Mouse (Mus musculus): ENCODE results near the gene Macrod1. TPM values are rescaled to one million over a fixed set of nuclear protein-coding genes. Genes with fewer than 3 reads are reported as not detected.

The Macrod1 gene
- polyA plus RNA-seq, 1 experiment: 44.3 TPM

DNA sequence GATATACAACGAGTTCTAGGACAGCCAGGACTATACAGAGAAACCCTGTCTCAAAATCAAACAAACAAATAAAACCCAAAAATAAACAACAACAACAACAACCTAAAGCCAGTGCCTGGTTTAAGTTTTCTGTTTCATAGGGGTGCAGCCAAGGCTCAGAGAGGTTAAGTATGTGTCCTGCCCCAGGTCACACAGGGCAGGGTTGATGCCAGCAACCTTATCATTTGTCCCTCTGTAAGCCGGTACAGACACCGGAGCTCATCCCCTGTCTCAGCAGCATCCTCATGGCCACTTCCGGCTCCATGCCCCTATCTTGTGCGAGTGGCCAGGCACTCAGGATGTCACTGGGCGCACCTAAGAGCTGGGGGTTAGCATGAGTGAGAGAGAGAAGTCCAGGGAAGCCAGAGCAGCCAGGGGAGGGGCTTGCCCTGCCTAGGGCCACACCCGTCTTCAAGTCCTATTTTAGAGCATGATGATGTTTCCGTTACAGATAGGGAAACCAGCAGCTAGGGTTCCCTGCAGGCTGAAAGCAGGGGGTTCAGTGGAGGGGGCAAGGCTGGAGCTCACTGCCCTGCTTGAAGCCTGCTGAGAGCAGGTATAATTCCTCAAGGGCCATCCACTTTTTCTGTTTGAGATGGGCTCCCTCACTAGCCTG, 61.2 kb downstream of the Macrod1 start:
- no peak for TF ChIP-seq POLR2A (IDR thresholded peaks at IDR 0.05; ENCODE audit: borderline replicate concordance, extremely low read depth, low read depth, low read length)
- no peak for TF ChIP-seq CTCF (IDR thresholded peaks at IDR 0.05; ENCODE audit: insufficient read depth, low read length)
- peaks cover 10% of the 10 kb centered on the region; the same call in 1 of the 2 replicates for H3K4me1 ChIP-seq (ENCODE audit: control insufficient read depth, insufficient read depth, low read length)
- WGBS: 53% methylated on average over 8 of the region's 8 CpGs
- DNase-seq: no peak
- no peak overlapping the region for H3K4me3 ChIP-seq (replicated peaks; ENCODE audit: extremely low read depth, low read depth, low read length)

DNA sequence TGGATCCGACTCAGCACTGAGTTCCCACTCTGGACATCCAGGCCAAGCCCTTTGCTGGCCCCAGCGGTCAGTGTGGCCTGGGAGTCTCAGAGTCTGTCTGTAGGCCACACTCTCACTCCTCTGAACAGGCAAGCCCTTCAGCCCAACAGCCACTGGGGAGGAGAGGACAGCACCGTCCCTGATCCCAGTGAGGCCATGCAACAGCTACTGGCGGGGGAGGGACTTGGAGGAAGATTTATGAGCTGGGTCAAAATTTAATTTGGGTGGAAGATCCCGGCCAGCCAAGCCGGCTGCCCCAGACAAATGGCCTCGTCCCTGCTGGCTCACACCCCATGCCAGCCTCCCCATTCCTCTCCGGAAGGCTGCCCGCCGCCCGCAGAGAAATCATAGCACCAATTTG, 64.6 kb downstream of the Macrod1 start:
- TF ChIP-seq CTCF (IDR thresholded peaks at IDR 0.05; ENCODE audit: insufficient read depth, low read length) (no peak), POLR2A (IDR thresholded peaks at IDR 0.05; ENCODE audit: borderline replicate concordance, extremely low read depth, low read depth, low read length) (no peak)
- Histone ChIP-seq H3K4me3 (replicated peaks; ENCODE audit: extremely low read depth, low read depth, low read length) (no peak overlapping the region), H3K4me1 (ENCODE audit: control insufficient read depth, insufficient read depth, low read length) (0 out of 2 replicates have a peak, but pooled peaks cover 8% of the 10 kb centered on the region)
- no peak for DNase-seq
- WGBS: 59% methylated on average over 11 of the region's 11 CpGs

DNA sequence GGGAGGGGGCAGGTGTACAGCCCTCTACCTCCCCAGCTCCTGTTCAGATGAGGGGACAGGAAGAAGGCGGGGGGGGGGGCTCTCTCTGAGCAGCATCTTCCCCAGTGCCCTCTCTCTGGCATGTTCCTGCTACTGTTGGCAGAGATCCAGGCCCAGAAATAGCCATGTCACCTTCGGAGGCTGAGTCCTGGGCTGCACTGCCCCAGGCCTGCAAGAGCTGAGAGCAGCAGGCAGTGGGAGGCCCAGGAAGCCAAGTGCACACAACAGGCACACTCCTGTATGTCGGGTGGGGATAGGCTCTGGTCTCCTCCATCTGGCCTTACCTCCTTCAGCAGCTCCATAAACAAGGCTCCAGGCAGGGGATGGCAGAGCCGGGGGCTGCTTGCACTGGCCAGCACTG, 65.7 kb downstream of the Macrod1 start:
- no peak for TF ChIP-seq CTCF (IDR thresholded peaks at IDR 0.05; ENCODE audit: insufficient read depth, low read length)
- TF ChIP-seq POLR2A (IDR thresholded peaks at IDR 0.05; ENCODE audit: borderline replicate concordance, extremely low read depth, low read depth, low read length): no peak
- Histone ChIP-seq H3K4me1 (ENCODE audit: control insufficient read depth, insufficient read depth, low read length) (0 out of 2 replicates have a peak, but pooled peaks cover 8% of the 10 kb centered on the region), H3K4me3 (replicated peaks; ENCODE audit: extremely low read depth, low read depth, low read length) (no peak overlapping the region)
- no peak for DNase-seq
- WGBS: 43% methylated on average over 4 of the region's 4 CpGs

DNA sequence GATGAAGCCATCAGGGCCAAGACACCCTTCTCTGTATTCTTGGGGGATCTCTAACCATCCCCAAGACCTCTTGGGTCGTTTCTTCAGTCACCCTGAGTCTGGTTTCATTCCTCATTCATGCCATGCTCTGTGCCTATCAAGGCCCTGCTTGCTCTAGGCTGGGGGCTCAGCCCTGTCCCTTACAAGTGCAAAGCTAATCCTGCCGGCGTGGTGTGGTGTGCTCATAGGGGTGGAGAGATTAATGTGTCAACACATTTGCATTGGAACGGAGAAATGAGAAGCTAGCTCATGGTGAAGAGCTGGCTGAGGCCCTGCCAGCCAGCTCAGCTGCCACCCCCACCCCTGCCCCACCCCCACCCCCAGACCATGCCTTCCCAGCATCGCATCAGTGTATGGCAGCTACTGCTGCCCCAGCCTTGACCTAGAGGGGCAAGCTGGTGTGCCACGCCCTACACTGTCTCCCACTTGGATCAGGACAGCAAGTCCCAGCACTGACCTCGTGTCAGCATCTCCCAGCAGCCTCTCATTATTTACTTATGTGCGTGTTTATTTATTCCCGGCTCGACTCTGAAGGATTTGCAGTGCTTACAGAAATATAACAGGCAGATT, 66.2 kb downstream of the Macrod1 start:
- Histone ChIP-seq H3K4me1 (ENCODE audit: control insufficient read depth, insufficient read depth, low read length) (0 out of 2 replicates have a peak, but pooled peaks cover 7% of the 10 kb centered on the region), H3K4me3 (replicated peaks; ENCODE audit: extremely low read depth, low read depth, low read length) (no peak overlapping the region)
- no peak for DNase-seq
- WGBS: 29% methylated on average over 10 of the region's 10 CpGs
- no peak for TF ChIP-seq POLR2A (IDR thresholded peaks at IDR 0.05; ENCODE audit: borderline replicate concordance, extremely low read depth, low read depth, low read length)
- TF ChIP-seq CTCF (IDR thresholded peaks at IDR 0.05; ENCODE audit: insufficient read depth, low read length): no peak

DNA sequence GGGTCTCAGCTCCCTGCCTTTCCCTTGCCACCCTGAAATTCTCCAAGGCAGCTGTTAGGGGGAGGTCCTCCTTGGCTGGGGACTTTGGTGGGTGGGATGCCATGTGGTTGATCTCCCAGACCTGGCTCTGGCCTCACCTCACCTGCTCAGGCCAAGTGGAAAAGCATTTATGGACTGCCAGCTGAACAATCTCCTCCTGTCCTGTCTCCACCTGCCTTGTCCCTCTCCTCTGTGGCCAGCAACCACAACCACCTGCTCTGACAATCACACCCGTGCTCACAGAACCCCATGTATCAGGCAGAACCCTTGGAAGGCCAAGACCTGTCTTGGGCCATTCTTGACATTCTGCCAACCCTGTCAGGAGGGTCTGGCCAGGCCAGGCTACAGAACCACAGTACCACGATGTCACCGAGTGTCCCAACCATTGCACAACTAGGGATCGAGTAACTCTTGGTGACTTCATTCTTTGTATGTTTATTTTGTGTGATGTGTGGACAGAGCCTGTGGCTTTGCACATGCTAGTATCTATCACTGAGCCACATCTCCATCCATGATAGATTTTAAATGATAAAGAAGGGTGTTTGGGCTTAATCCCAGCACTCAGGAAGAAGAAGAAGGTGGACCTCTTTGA, 69.0 kb downstream of the Macrod1 start:
- Histone ChIP-seq H3K4me3 (replicated peaks; ENCODE audit: extremely low read depth, low read depth, low read length) (no peak overlapping the region), H3K4me1 (ENCODE audit: control insufficient read depth, insufficient read depth, low read length) (0 out of 2 replicates have a peak, but pooled peaks cover 4% of the 10 kb centered on the region)
- no peak for DNase-seq
- no peak for TF ChIP-seq CTCF (IDR thresholded peaks at IDR 0.05; ENCODE audit: insufficient read depth, low read length)
- TF ChIP-seq POLR2A (IDR thresholded peaks at IDR 0.05; ENCODE audit: borderline replicate concordance, extremely low read depth, low read depth, low read length): no peak
- WGBS: 46% methylated on average over 4 of the region's 4 CpGs

DNA sequence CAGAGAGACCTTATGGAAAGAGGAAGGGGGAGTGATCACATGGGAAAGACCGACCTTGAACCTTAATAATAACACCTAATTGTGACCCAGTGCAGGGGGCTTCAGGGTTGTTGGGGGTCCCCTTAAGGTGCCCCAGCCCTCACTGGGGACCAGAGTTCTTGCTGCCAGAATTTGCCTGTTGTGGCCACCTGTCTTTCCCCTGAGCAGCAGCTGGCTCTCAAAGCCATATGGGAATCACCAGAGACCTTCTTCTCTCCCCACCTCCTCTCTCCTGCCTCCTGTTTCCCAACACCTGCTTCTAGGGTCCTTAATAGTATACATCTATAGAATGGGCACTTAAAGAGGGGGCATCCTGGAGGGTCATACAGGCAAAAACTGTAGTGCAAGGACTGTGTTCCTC, 69.6 kb downstream of the Macrod1 start:
- DNase-seq: no peak
- Histone ChIP-seq H3K4me1 (ENCODE audit: control insufficient read depth, insufficient read depth, low read length) (0 out of 2 replicates have a peak, but pooled peaks cover 4% of the 10 kb centered on the region), H3K4me3 (replicated peaks; ENCODE audit: extremely low read depth, low read depth, low read length) (no peak overlapping the region)
- TF ChIP-seq CTCF (IDR thresholded peaks at IDR 0.05; ENCODE audit: insufficient read depth, low read length): no peak
- no peak for TF ChIP-seq POLR2A (IDR thresholded peaks at IDR 0.05; ENCODE audit: borderline replicate concordance, extremely low read depth, low read depth, low read length)
- WGBS: 61% methylated on average over 1 of the region's 1 CpGs

DNA sequence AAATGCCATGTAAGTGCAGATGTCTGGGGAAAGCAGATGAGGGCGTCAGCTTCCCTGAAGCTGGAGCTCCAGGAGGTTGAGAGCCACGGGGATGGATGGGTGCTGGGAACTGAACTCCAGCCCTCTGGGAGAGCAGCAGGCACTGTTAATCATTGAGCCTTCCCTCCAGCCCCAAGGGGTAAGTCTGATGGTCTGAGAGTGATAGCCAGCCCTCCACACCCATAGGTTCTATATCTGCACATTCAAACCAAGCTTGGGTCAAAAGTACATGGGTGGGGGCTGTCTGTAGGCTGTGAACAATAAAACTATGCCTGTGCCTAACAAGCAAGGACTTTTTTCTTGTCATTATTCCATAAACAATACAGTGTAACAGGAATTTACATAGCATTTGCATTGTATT, 70.3 kb downstream of the Macrod1 start:
- TF ChIP-seq CTCF (IDR thresholded peaks at IDR 0.05; ENCODE audit: insufficient read depth, low read length) (no peak), POLR2A (IDR thresholded peaks at IDR 0.05; ENCODE audit: borderline replicate concordance, extremely low read depth, low read depth, low read length) (no peak)
- 0 out of 2 replicates have a peak, but pooled peaks cover 4% of the 10 kb centered on the region for H3K4me1 ChIP-seq (ENCODE audit: control insufficient read depth, insufficient read depth, low read length)

DNA sequence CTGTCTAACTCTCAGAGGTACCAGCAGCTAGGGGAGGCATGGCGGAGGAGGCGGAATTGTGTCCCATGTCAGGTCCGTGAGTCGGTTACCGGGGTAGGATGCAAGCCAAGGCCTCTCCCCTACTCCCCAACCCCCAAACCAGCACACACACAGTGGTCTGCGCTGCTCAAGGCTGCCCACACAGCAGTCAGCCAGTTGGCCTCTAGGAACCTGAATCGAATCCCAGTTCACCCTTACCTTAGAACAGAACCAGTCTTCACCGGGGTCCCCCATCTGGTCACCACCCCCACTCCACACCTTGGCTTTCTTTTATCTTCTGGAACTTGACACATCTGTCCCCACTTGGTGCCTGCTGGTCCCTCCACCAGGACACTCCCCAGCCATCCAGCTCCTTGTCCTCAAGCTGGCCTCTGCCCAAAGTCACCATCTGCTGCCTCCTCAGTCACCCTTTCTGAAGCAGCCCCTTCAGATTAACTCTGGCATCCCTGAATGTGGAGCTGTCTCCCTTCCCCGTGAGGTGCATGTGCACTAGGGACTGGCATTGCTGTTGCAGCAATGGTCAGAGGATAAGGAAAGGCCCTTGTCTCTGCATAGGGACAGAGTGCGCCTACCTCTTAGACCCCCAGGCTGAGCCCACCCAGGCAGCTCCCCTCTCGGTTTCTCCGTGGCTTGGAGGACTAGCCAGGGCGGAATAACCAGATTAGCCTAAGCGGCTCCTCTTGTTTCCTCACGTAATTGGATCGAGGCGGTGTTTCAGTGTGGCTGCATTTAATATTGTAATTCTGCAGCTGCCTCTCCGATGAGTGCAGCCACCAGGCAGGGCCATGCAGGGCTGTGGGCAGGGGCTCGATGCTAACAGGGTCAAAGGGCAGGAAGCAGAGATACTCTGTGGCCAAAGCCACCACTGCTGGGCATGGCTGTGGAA, 72.2 kb downstream of the Macrod1 start:
- no peak for DNase-seq
- TF ChIP-seq POLR2A (IDR thresholded peaks at IDR 0.05; ENCODE audit: borderline replicate concordance, extremely low read depth, low read depth, low read length) (no peak), CTCF (IDR thresholded peaks at IDR 0.05; ENCODE audit: insufficient read depth, low read length) (no peak)
- 72% methylated on average over 19 of the region's 19 CpGs for whole genome bisulfite sequencing
- Histone ChIP-seq H3K4me1 (ENCODE audit: control insufficient read depth, insufficient read depth, low read length) (no peaks in the 10 kb centered on the region), H3K4me3 (replicated peaks; ENCODE audit: extremely low read depth, low read depth, low read length) (no peak overlapping the region)

More for the DNA sequence above, 70.3 kb downstream of the Macrod1 start:
- WGBS: 76% methylated on average over 2 of the region's 2 CpGs
- no peak for DNase-seq
- no peak overlapping the region for H3K4me3 ChIP-seq (replicated peaks; ENCODE audit: extremely low read depth, low read depth, low read length)

DNA sequence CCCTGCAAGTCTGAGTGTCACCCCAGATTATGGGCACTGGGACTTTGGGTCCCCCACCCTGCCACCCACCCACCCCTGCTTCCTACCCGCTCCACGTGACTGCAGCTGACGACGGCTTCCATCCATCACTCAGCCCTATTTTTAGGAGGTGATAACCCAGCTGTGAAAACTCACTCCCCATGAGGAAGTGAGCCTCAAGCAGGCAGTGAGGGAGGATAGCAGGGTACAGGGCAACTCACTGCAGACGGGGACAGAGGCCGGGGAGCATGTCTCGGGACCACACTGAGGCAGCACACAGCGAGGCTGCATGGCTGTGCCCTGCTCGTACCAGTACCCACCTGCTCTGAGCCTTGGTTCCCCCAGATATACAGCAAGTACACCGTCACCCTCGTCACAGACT, 73.7 kb downstream of the Macrod1 start:
- 59% methylated on average over 11 of the region's 11 CpGs for WGBS

More for the DNA sequence above, 73.7 kb downstream of the Macrod1 start:
- TF ChIP-seq POLR2A (IDR thresholded peaks at IDR 0.05; ENCODE audit: borderline replicate concordance, extremely low read depth, low read depth, low read length) (no peak), CTCF (IDR thresholded peaks at IDR 0.05; ENCODE audit: insufficient read depth, low read length) (no peak)
- Histone ChIP-seq H3K4me1 (ENCODE audit: control insufficient read depth, insufficient read depth, low read length) (no peaks in the 10 kb centered on the region), H3K4me3 (replicated peaks; ENCODE audit: extremely low read depth, low read depth, low read length) (no peak overlapping the region)
- DNase-seq: no peak

Data from lung, adult 2 months (tissue).